Mouse (Mus musculus): ENCODE measurements around the gene Lhx2. TPM values are rescaled to one million over a fixed set of nuclear protein-coding genes. Genes with fewer than 3 reads are reported as not detected.

The Lhx2 gene
- total RNA-seq, 2 experiments from 2014 or later = 110 to 128 TPM

DNA sequence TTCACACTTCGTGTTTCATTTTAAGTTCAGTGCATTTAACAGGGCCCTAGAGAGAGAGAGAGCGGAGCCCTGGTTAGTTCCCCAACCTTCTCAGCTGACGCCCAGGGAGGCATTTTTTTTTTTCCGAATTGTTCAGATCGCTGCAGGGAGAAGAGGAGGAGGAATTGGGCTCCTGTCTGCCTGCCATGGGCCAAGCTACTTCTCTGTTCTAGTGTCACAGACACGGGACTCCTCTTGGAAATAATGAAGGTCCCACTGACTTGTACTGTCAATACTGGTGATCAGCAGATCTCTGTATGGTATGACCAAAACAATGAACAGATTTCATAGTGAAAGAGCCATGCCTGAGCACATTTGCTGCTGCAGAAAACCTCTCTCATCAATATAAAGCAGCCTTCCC, 7.3 kb downstream of the Lhx2 start:
- DNase-seq = no peak
- intact Hi-C loops (cut with DNase I) = no loop called here

DNA sequence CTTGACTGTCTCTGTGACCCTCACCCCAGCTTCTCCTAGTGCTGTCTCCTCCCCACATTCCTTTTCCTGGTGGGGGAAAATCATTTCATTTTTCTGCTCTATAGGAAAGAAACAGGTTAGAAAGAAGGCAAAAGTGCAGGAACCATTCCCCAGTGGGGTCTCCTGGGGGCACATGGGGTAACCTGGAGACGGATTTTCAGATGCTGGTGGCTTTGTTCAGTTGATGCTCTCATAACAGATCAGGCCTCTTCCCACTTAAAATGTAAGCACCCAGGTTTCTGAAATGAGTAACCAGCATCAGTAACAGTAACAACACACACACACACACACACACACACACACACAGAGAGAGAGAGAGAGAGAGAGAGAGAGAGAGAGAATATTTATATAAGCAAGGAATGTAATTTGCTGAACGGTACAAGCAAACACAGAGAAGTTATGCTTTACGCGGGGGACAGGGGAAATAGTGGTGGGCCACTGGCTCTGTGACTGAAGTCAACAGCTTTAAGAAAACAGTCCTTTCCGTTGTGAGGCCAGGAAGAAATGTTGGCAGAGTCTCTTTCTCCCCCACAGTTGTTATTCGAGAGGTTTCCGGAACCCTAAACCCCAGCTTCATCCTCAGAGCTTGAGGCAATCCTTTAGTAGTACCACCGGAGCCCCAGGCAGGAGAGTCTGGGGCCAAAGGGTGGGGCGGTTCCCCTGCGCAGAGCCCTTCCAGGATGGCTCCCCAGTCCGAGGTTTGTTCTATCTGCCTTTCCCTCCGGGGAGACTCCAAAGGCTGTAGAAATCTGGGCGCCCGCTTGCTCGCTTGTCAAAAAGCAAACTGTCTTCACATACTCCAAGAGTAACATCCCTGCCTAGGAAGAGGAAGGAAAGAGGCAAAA, 8.0 kb downstream of the Lhx2 start:
- no peak for DNase-seq
- intact Hi-C loops (cut with DNase I) = no loop called here

DNA sequence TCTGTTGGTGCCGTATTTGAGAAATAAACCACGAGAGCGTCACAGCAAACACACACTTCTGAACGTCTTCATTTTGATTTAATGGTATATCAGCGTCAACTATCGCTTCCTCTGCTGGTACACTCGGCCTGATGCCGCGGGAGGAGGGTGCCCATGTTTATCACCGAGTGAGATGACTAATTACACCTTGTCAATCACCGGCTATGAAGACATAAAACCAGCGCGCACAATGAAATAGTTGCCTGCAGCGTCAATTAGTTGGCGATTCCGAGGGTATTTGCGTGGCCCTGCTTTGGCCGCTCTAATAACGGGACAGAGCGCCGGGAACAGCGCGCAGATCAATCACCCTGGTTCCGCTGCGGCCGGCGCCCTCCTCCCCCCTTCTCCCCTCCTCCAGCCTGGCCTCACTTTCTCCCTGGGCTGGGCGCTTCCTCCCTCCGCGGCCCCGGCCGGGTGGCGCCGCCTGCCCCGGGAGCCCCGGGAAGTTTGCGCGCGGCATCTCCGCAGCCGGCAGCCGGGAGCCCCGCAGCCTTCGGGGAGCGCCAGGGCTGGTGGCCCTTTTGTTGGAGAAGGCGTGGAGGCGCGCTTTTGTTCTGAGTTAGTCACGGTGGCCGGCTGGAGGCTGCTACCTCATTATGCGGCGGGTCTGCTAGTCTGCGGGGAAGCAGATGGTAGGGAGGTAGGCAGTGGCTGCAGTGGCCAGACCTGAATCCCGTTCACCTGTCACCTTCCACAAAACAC, 8.9 kb downstream of the Lhx2 start:
- DNase-seq = no peak
- intact Hi-C loops (cut with DNase I) = no loop called here

GRCm38 (mm10) chr2:38348660-38349420, 9.8 kb downstream of the Lhx2 start:
- intact Hi-C loops (cut with DNase I) = no loop called here
- DNase-seq = no peak

- no peak for DNase-seq
- intact Hi-C loops (cut with DNase I) = loop anchor here (5.0 to 10.0 kb wide), 4 partner anchors 245 to 532 kb away; no protein-coding TSS in a partner anchor
These were observed 10.6 kb downstream of the Lhx2 start for GRCm38 (mm10) chr2:38349447-38350350.

DNA sequence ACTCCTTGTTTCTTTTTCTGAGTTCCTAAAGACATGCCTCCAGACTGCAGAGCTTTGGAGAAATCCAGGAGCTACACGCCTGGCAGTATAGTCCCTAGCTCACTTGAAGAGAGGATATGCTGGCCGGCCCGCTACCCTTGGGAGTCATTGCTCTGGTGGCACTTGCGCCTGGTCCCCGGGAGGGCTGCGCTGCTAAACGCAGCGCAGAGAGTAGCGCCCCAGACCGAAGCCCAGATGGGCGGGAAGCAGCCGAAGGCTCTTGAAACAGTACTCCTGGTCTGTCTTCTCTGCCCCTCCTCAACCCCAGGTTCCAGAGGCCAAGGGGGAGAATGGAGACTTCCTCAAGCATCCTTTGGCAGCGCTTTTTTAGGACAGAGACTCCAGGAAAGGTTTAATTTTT, 11.3 kb downstream of the Lhx2 start:
- intact Hi-C loops (cut with DNase I) = loop anchor here (5.0 to 10.0 kb wide), 4 partner anchors 244 to 533 kb away; no protein-coding TSS in a partner anchor
- no peak for DNase-seq

DNA sequence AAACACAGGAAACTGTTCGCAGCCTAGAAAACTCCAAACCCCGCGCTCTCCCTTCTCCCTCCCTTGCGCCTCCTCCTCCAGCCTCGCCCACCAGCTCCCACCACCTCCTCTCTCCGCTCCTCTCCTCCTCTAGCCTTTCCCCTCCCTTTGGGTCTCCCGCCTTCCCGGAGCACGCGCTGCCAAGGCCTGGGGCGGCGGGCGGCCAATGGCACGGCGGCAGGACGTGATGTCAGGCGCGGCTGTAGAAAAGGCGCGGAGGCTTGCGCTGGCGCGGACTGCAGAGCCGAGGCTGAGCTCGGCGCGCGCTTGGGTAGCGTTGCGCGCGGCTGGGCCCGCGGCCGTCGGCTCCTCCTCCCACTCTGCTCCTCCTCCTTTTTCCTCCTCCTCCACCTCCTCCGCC, 11.7 kb downstream of the Lhx2 start:
- intact Hi-C loops (cut with DNase I) = loop anchor here (5.0 to 10.0 kb wide), 4 partner anchors 244 to 533 kb away; no protein-coding TSS in a partner anchor
- peak; percentile 82 for DNase-seq

GRCm38 (mm10) chr2:38351641-38352320, 12.7 kb downstream of the Lhx2 start:
- intact Hi-C loops (cut with DNase I) = loop anchor here (5.0 to 10.0 kb wide), 4 partner anchors 243 to 534 kb away; no protein-coding TSS in a partner anchor
- no peak for DNase-seq

DNA sequence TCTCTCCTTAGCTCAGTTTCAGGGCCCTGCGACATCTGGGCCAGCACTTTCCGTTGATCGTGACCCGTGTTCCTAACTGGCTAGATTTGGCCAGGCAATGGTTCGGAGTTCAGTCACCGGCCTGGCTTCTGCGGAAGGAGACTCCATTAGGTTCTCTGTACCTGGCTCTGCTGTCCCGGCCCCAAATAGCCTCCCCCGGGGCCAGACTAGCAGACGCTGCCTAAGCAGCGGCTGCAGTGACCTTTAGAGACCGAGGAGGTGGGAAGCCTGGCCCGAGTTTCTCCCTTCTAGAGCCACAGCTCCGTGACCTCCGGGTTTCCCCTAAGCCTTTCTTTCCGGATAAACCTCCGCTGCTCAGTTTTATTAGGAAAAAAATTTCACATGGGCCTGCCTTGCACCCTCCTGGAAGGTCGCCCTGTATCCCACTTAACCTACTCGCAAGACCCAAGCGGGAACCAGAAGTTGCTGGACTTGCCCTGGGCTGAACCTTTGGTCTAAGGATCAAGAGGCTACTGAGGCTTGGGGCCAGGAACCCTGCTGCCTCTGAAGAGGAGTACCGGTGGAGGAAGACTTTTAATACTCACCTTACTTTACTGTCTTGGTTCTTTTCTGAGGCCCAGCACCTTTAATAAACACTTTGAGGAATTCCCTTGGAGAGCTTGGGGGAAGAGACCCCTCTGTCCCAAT, 13.4 kb downstream of the Lhx2 start:
- intact Hi-C loops (cut with DNase I) = loop anchor here (5.0 to 10.0 kb wide), 4 partner anchors 242 to 535 kb away; no protein-coding TSS in a partner anchor
- no peak for DNase-seq

- no peak for DNase-seq
- intact Hi-C loops (cut with DNase I) = loop anchor here (5.0 to 10.0 kb wide), 4 partner anchors 242 to 536 kb away; no protein-coding TSS in a partner anchor
These were observed 13.9 kb downstream of the Lhx2 start for GRCm38 (mm10) chr2:38353008-38353379.

- intact Hi-C loops (cut with DNase I) = loop anchor here (5.0 to 10.0 kb wide), 4 partner anchors 241 to 536 kb away; no protein-coding TSS in a partner anchor
- DNase-seq = no peak
These were observed 14.6 kb downstream of the Lhx2 start for GRCm38 (mm10) chr2:38353664-38354063.

- intact Hi-C loops (cut with DNase I) = loop anchor here (5.0 to 10.0 kb wide), 4 partner anchors 241 to 537 kb away; no protein-coding TSS in a partner anchor
- no peak for DNase-seq
These were observed 15.2 kb downstream of the Lhx2 start for GRCm38 (mm10) chr2:38354179-38354716.

DNA sequence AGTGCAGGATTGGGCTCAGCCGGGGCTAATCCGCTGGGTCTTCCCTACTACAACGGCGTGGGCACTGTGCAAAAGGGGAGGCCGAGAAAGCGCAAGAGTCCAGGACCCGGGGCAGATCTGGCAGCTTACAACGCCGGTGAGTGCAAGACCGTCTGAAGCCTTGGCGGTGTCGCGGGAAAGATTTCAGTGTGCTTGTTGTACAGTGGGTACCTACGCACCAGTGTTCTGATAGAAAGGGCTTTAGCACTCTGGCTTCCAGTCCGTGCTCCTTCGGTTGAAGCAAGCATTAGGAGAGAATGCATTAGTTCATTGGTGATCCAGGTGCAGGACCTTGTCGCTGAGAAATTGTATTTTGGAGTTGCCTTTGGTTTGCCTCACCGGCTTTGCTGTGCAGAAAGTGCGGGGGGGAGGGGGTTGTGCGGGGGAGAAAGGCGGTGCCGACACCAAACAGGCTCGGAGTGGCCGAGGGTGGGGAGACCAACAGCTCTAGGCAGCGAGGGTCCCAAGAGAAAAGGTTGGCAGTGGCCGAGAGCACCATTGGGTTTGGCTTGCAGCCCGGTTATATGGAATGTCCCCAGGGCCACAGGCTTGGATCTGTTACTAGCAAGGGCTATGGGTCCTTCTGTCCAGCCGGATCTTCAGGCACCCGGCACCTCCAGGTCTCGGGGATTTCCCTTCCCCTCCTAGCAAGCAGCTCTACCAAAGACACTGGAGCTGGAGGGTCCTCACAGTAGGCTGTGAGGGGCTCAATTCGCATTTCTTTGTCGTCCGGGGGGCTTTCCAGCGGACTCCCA, 15.8 kb downstream of the Lhx2 start:
- no peak for DNase-seq
- intact Hi-C loops (cut with DNase I) = loop anchor here (5.0 to 10.0 kb wide), 5 partner anchors 213 to 538 kb away; no protein-coding TSS in a partner anchor

DNA sequence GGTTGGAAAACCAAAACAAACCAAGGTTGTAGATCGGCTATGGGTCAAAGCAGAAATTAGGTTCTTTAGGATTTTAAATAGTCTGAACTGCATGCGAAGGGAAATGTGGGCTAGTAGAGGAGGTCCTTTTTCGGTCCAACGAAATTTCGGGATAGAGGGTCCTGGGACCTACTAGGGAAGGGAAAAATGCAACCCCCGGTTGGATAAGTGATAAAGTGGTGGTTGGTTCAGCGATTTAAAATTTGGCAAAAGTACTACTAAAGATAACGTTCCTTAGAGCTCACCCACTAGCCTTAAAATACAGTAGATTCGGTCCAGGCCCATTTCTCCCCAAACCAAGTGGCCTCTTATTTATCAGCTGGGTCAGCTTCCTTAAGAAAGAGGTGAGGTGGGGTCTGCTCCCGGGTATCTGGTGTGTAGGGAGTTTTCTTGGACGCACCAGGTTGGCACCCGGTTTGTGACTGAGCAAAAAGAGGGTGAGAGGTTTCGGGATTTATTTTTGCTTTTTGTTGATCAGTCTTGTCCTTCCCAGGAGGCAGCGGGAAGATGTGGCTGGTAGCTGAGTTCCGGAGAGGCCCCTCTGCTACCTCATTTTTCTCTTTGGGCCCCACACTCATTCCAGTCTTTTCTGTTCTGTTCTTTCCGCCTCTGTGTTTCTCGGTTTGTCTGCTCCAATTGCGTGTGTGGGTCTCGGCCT, 16.8 kb downstream of the Lhx2 start:
- intact Hi-C loops (cut with DNase I) = loop anchor here (5.0 to 10.0 kb wide), 3 partner anchors 214 to 371 kb away; no protein-coding TSS in a partner anchor
- no peak for DNase-seq

DNA sequence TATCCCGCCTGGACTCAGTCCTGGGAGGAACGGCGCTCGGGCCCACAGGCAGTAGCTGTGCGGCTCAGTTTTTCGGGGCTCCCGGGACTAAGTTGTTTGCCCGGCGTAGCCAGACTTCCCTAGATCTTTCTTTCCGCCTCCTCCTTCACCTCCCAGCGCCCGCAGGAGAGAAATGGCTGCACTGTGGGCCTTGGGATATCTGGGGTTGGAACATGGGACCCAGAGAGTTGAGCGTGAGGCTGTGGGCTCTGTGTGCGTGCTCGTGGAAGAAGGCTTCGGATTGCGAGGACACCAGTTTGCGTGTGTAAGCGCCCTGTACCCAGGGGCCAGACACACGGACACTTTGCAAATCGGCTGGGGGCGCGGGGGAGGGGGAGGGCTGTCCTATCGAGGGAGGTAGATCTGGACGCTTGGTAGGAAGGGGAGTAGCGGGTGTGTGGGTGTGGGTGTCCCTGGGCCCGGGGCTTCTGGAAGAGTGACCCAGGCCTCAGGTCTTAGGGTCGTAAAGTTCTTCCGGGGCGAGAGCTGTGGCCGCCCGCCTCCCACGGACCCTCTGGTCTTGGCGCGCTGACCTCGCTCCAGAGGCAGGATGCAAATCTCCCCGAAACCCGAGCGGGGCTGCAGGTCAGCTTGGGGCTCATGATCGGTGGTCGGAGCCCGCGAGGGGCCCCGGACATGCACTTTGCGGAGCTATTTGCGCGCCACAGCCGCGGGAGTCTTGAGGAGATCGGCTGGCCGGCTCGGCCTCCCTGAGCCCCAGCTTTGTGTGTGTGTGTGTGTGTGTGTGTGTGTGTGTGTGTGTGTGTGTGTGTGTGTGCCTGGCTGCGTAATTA, 17.6 kb downstream of the Lhx2 start:
- intact Hi-C loops (cut with DNase I) = loop anchor here (5.0 to 10.0 kb wide), 3 partner anchors 214 to 372 kb away; no protein-coding TSS in a partner anchor
- DNase-seq = no peak

Measured in left cerebral cortex, postnatal 4 days (tissue).